Mouse (Mus musculus) heart, embryonic 15.5 days (tissue): ENCODE results near the gene Nfix. TPM values are rescaled to one million over a fixed set of nuclear protein-coding genes. Genes with fewer than 3 reads are reported as not detected.
A peak's percentile ranks its signal among the peaks of the same experiment; 100 is the strongest.

ENCODE experiments used
- ATAC-seq: fragments of 200-750 bp; cut with Nextera tagmentation; replicated peaks from 2 replicates; pipeline ENCODE4 v1.8.0; 2017; ENCODE audit warnings: low read depth, moderate TSS enrichment; ENCODE audit not compliant: insufficient number of reproducible peaks, insufficient read depth, low FRiP score
- H3K27ac ChIP-seq: fragments of 300-500 bp; sonication (generic); 2 replicates; pipeline ENCODE4 v1.5.1; 2015; ENCODE audit warnings: mild to moderate bottlenecking, inconsistent platforms
- H3K27me3 ChIP-seq: fragments of 300-500 bp; sonication (generic); 2 replicates; pipeline ENCODE4 v1.6.1; 2015; ENCODE audit warnings: inconsistent platforms
- H3K36me3 ChIP-seq: fragments of 300-500 bp; sonication (generic); 2 replicates; pipeline ENCODE4 v1.6.1; 2015; ENCODE audit warnings: mild to moderate bottlenecking, inconsistent platforms
- H3K4me1 ChIP-seq: fragments of 300-500 bp; sonication (generic); replicated peaks from 2 replicates; pipeline ENCODE4 v1.6.1; 2015; ENCODE audit warnings: inconsistent platforms
- H3K4me2 ChIP-seq: fragments of 300-500 bp; sonication (generic); 2 replicates; pipeline ENCODE4 v1.6.1; 2015; ENCODE audit warnings: inconsistent platforms, mild to moderate bottlenecking, moderate library complexity
- H3K4me3 ChIP-seq: fragments of 300-500 bp; sonication (generic); 2 replicates; pipeline ENCODE4 v1.5.1; 2015; ENCODE audit warnings: mild to moderate bottlenecking, inconsistent platforms
- H3K9ac ChIP-seq: fragments of 300-500 bp; sonication (generic); 2 replicates; pipeline ENCODE4 v1.6.1; 2015; ENCODE audit warnings: mild to moderate bottlenecking, inconsistent platforms
- H3K9me3 ChIP-seq: fragments of 300-500 bp; sonication (generic); replicated peaks from 2 replicates; pipeline ENCODE4 v1.6.1; 2016; ENCODE audit warnings: inconsistent platforms
- WGBS: fragments of 180-500 bp; shearing (Covaris S2); methylation state at CpG from one replicate; pipeline ENCODE4 v1.1.7; 2015; ENCODE audit warnings: mixed read lengths; 5-methylcytosine and 5-hydroxymethylcytosine counted together
- polyA plus RNA-seq: library from polyadenylated mRNA; unstranded; fragments of >200 nt; fragmentation: Nextera tagmentation; extraction: Ambion mirVana; gene quantifications from 2 replicates; pipeline ENCODE4 v1.2.1, GENCODE M21; 2015

The Nfix gene
- polyA plus RNA-seq, 1 experiment from 2014 or later = 15.0 TPM

GRCm38 (mm10) chr8:84731371-84732177 is 68.6 kb downstream of the Nfix start:
- no peaks in the 10 kb centered on the region for H3K27me3 ChIP-seq
- 55% methylated on average over 11 of the region's 11 CpGs for WGBS
- H3K4me3 ChIP-seq = no peak overlapping the region
- peak; percentile 23 for ATAC-seq
- peak overlapping the region; percentile 80 for H3K27ac ChIP-seq
- peak overlapping the region; percentile 6; the same call in 1 of the 2 replicates for H3K4me2 ChIP-seq
- peaks cover 89% of the 10 kb centered on the region for H3K4me1 ChIP-seq
- H3K36me3 ChIP-seq = 0 out of 2 replicates have a peak, but pooled peaks cover 5% of the 10 kb centered on the region
- H3K9me3 ChIP-seq = no peaks in the 10 kb centered on the region
- 0 out of 2 replicates have a peak overlapping the region, but pooled peaks have one; percentile 29 for H3K9ac ChIP-seq

- Histone ChIP-seq H3K36me3 (0 out of 2 replicates have a peak, but pooled peaks cover 5% of the 10 kb centered on the region), H3K4me2 (peak overlapping the region; percentile 6), H3K4me1 (peaks cover 88% of the 10 kb centered on the region), H3K27ac (peak overlapping the region; percentile 80), H3K4me3 (no peak overlapping the region), H3K9me3 (no peaks in the 10 kb centered on the region), H3K27me3 (no peaks in the 10 kb centered on the region), H3K9ac (0 out of 2 replicates have a peak overlapping the region, but pooled peaks have one; percentile 29)
- WGBS = 28% methylated on average over 9 of the region's 9 CpGs
- peak; percentile 48 for ATAC-seq
Measured at GRCm38 (mm10) chr8:84730541-84731370, 69.4 kb downstream of the Nfix start.

DNA sequence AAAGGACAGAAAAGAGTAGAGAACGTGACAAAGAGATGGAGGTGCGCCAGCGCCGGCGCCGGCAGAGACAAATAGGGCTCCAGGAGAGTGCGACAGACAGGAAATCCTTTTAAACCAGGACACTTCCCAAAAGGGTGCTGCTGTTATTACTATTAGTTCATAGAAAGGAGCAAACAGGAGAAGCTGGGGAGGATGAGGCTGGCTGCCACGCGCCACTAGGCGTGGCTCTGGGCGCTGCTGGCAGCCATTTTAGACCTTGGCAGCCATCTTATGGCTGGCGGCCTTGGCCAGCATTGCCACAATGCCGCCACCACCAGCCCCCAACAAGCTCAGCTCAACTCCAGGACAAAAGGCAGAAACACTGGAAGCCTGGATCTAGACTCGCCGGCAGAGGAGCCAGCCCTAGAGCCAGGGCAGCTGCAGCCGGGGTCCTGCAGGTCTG is 70.2 kb downstream of the Nfix start:
- Histone ChIP-seq H3K27me3 (no peaks in the 10 kb centered on the region), H3K36me3 (0 out of 2 replicates have a peak, but pooled peaks cover 5% of the 10 kb centered on the region), H3K27ac (peak overlapping the region; percentile 80), H3K9me3 (no peaks in the 10 kb centered on the region), H3K9ac (no peak overlapping the region), H3K4me1 (peaks cover 89% of the 10 kb centered on the region), H3K4me3 (no peak overlapping the region), H3K4me2 (peak overlapping the region; percentile 6)
- ATAC-seq = no peak
- WGBS = 87% methylated on average over 16 of the region's 16 CpGs

DNA sequence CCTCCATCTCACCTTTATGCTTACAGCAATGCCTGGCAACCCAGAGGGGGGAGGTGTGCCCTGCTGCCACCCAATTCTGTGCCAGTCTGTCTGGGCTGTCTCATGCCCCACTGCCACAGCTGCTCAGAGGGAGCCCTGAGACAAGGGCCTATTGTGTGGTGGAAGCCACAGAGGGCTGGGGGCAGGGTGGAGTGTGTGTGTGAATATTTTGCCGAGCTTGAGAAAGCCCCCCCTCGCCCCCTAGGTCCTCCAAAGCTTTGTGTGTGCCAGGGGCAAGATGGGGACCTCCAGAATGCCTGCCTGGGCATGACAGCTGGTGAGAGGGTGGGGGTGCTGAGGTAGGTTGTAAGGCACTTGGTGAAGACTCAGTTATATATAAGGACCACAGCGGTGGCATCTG is 71.7 kb downstream of the Nfix start:
- 0 out of 2 replicates have a peak, but pooled peaks cover 5% of the 10 kb centered on the region for H3K36me3 ChIP-seq
- no peak overlapping the region for H3K4me2 ChIP-seq
- no peak for ATAC-seq
- H3K4me3 ChIP-seq = no peak overlapping the region
- no peaks in the 10 kb centered on the region for H3K27me3 ChIP-seq
- peaks cover 91% of the 10 kb centered on the region for H3K4me1 ChIP-seq
- 80% methylated on average over 3 of the region's 3 CpGs for WGBS
- H3K9me3 ChIP-seq = no peaks in the 10 kb centered on the region
- no peak overlapping the region for H3K9ac ChIP-seq
- H3K27ac ChIP-seq = no peak overlapping the region

- Histone ChIP-seq H3K9me3 (no peaks in the 10 kb centered on the region), H3K9ac (no peak overlapping the region), H3K27ac (peak overlapping the region; percentile 90), H3K27me3 (no peaks in the 10 kb centered on the region), H3K4me1 (peaks cover 82% of the 10 kb centered on the region), H3K4me2 (no peak overlapping the region; the same call in 1 of the 2 replicates), H3K36me3 (0 out of 2 replicates have a peak, but pooled peaks cover 5% of the 10 kb centered on the region), H3K4me3 (no peak overlapping the region)
- no peak for ATAC-seq
- 12% methylated on average over 3 of the region's 3 CpGs for WGBS
Measured at GRCm38 (mm10) chr8:84725941-84726259, 74.2 kb downstream of the Nfix start.

GRCm38 (mm10) chr8:84725246-84725940 is 74.8 kb downstream of the Nfix start:
- Histone ChIP-seq H3K9me3 (no peaks in the 10 kb centered on the region), H3K36me3 (0 out of 2 replicates have a peak, but pooled peaks cover 5% of the 10 kb centered on the region), H3K4me1 (peaks cover 77% of the 10 kb centered on the region), H3K27me3 (no peaks in the 10 kb centered on the region), H3K27ac (peak overlapping the region; percentile 90), H3K4me3 (no peak overlapping the region), H3K4me2 (no peak overlapping the region; the same call in 1 of the 2 replicates), H3K9ac (peak overlapping the region; percentile 16; the same call in 1 of the 2 replicates)
- 46% methylated on average over 10 of the region's 10 CpGs for WGBS
- ATAC-seq = no peak

DNA sequence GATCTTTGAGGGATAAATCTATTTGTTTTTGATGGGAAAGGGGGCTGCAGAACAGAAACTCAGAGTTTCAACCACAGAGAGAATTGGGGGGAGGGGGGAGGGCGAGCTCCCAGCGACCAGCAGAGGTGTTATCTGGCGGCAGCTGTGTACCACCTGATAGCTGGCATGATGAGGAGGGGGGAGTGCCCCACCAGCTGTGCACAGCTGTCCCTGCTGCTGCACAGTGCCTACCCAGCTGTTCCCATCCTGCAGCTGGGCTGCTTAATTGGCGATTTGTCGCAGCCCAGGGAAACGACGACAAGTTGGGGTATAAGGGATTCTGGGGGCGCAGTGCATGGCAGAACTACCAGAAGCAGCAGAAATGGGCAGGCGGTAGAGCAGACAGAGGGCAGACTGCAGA is 75.5 kb downstream of the Nfix start:
- no peaks in the 10 kb centered on the region for H3K27me3 ChIP-seq
- no peak overlapping the region; the same call in 1 of the 2 replicates for H3K9ac ChIP-seq
- peak overlapping the region; percentile 90 for H3K27ac ChIP-seq
- no peak overlapping the region for H3K4me2 ChIP-seq
- H3K4me3 ChIP-seq = no peak overlapping the region
- no peaks in the 10 kb centered on the region for H3K9me3 ChIP-seq
- 54% methylated on average over 9 of the region's 9 CpGs for WGBS
- no peak for ATAC-seq
- peaks cover 70% of the 10 kb centered on the region for H3K4me1 ChIP-seq
- H3K36me3 ChIP-seq = 0 out of 2 replicates have a peak, but pooled peaks cover 5% of the 10 kb centered on the region

GRCm38 (mm10) chr8:84723571-84723900 is 76.6 kb downstream of the Nfix start:
- H3K27me3 ChIP-seq = peaks cover 4% of the 10 kb centered on the region
- WGBS = 25% methylated on average over 7 of the region's 7 CpGs

DNA sequence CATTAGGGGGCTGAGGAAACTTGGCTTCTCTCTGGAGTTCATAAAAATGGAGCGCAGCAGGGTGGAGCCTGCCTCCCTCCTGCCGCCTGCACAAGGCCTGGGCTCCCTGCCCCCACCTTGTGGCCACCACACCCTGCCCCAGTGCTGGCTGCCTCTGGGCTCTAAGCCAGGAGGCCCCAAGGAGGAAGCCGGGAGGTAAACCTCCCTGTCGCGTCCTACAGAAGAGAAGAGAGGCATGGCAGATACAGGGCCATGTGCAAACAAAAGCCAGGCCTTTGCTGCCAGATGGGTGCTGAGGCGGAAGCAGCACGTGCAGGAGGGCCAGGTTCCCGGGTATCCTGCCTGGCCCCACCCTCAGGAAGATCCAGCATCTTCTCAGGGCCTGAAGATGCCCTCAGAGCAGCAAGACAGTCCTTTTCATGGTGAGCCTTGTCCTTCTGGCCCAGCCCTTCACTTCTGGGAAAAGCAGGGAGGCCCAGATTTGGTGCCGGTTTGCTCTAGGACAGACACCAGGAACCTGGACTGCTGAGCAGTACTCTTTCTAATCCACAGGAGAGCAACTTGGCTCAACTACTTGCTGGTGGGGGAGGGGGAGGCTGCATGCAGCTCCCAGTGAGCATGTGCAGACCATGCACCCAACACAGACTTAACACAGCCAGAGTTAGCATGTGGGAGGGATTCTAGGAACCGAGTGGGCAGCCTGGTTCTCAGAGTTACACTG is 77.1 kb downstream of the Nfix start, which contains the start of gene G430095P16Rik:
TSS of gene G430095P16Rik (plus strand) at position 158 of the 721 bp plus-strand sequence.
- Histone ChIP-seq H3K36me3 (0 out of 2 replicates have a peak, but pooled peaks cover 5% of the 10 kb centered on the region), H3K27me3 (peaks cover 5% of the 10 kb centered on the region), H3K4me1 (peaks cover 66% of the 10 kb centered on the region)

More at GRCm38 (mm10) chr8:84723571-84723900, 76.6 kb downstream of the Nfix start:
- peak overlapping the region; percentile 32 for H3K9ac ChIP-seq
- H3K9me3 ChIP-seq = no peaks in the 10 kb centered on the region
- peak overlapping the region; percentile 16 for H3K4me3 ChIP-seq
- H3K4me1 ChIP-seq = peaks cover 71% of the 10 kb centered on the region
- H3K36me3 ChIP-seq = 0 out of 2 replicates have a peak, but pooled peaks cover 5% of the 10 kb centered on the region
- peak overlapping the region; percentile 44 for H3K4me2 ChIP-seq
- no peak; the same call in 1 of the 2 replicates for ATAC-seq
- peak overlapping the region; percentile 90 for H3K27ac ChIP-seq

DNA sequence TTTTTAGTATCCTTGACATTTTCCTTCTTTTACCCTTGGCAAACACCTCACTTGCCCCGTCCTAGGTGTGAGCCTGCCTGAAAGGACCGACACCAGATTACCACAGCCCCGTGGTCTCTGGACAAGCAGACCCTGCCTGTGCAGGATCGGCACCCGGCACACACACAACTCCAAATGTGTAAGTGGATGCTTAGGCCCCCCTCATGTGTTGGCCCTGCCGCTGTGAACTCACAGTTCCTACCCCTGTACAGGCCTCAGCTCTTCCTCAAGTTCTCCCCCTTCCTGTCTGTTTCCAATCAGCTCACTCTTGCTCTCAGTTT is 77.7 kb downstream of the Nfix start:
- Histone ChIP-seq H3K4me3 (no peak overlapping the region), H3K36me3 (0 out of 2 replicates have a peak, but pooled peaks cover 8% of the 10 kb centered on the region), H3K27me3 (peaks cover 9% of the 10 kb centered on the region), H3K4me1 (peaks cover 62% of the 10 kb centered on the region), H3K9ac (peak overlapping the region; percentile 6; the same call in 1 of the 2 replicates), H3K27ac (peak overlapping the region; percentile 90), H3K4me2 (peak overlapping the region; percentile 44), H3K9me3 (no peaks in the 10 kb centered on the region)
- no peak for ATAC-seq
- 51% methylated on average over 6 of the region's 6 CpGs for WGBS

More for the DNA sequence above, 77.1 kb downstream of the Nfix start, which contains the start of gene G430095P16Rik:
- ATAC-seq = peak; percentile 88
- Histone ChIP-seq H3K4me2 (peak within 1 kb of the TSS; percentile 44), H3K9me3 (no peaks in the 10 kb centered on the region), H3K27ac (peak within 1 kb of the TSS; percentile 90), H3K4me3 (peak within 1 kb of the TSS; percentile 16), H3K9ac (peak within 1 kb of the TSS; percentile 32)
- 4% methylated on average over 10 of the region's 10 CpGs for WGBS
